Comparison of ENCODE assay signal across 1 mouse cellular context in genomic region chr2:36136300-36136941, GRCm38 (mm10).
TF ChIP-seq lines count a peak whose summit lies in the region.

Gene Mrrf, plus strand, starts transcription at chr2:36136389.
Gene Rbm18, minus strand, starts transcription at chr2:36136773.

TF ChIP-seq in myocyte, 11 proteins besides CTCF, POLR2A, EP300 and RAD21 (continued from another document):
- peak in 1 of 3 experiments; percentile 55 for TF ChIP-seq MYOD1 (IDR thresholded peaks at IDR 0.05; ENCODE audit: control insufficient read depth in 1 of 3, insufficient read length in 2 of 3, low read depth in 2 of 3)
